Mouse (Mus musculus): ENCODE data around the gene Mast1. TPM values are rescaled to one million over a fixed set of nuclear protein-coding genes. Genes with fewer than 3 reads are reported as not detected.
A peak's percentile ranks its signal among the peaks of the same experiment; 100 is the strongest.
"Not testable (repeated sequence)": the region's sequence is repeated elsewhere in the genome, so short reads cannot be mapped to it uniquely, and the experiment has no call there.

Gene Mast1
- total RNA-seq, 2 experiments from 2014 or later = 0.07 TPM; not detected in 1

- DNase-seq (ENCODE audit: low spot score in 2 of 2) = no peak
Observed at GRCm38 (mm10) chr8:84911854-84912253, 25.3 kb downstream of the Mast1 start.

GRCm38 (mm10) chr8:84910551-84910950 lies 26.6 kb downstream of the Mast1 start:
- DNase-seq (ENCODE audit: low spot score in 2 of 2) = no peak

GRCm38 (mm10) chr8:84909949-84910348 lies 27.2 kb downstream of the Mast1 start:
- DNase-seq (ENCODE audit: low spot score in 2 of 2) = no peak

- DNase-seq (ENCODE audit: low spot score in 2 of 2) = no peak
Observed at GRCm38 (mm10) chr8:84909162-84909767, 27.9 kb downstream of the Mast1 start.

GRCm38 (mm10) chr8:84908421-84909161 lies 28.6 kb downstream of the Mast1 start, which contains the start of gene Dnase2a:
Gene Dnase2a (plus strand): TSS chr8:84908560.
- DNase-seq (ENCODE audit: low spot score in 2 of 2) = peak; percentile 93 to 97

GRCm38 (mm10) chr8:84907979-84908378 lies 29.2 kb downstream of the Mast1 start:
- not testable (repeated sequence) for DNase-seq (ENCODE audit: low spot score in 2 of 2)

- no peak for DNase-seq (ENCODE audit: low spot score in 2 of 2)
Observed at GRCm38 (mm10) chr8:84907493-84907892, 29.7 kb downstream of the Mast1 start.

- no peak for DNase-seq (ENCODE audit: low spot score in 2 of 2)
Observed at GRCm38 (mm10) chr8:84907037-84907436, 30.1 kb downstream of the Mast1 start.

- no peak for DNase-seq (ENCODE audit: low spot score in 2 of 2)
Observed at GRCm38 (mm10) chr8:84904351-84904750, 32.8 kb downstream of the Mast1 start.

- peak; percentile 87 to 93 for DNase-seq (ENCODE audit: low spot score in 2 of 2)
Observed at GRCm38 (mm10) chr8:84902920-84903661, 34.1 kb downstream of the Mast1 start.

- DNase-seq (ENCODE audit: low spot score in 2 of 2) = no peak
Observed at GRCm38 (mm10) chr8:84902367-84902919, 34.7 kb downstream of the Mast1 start.

- DNase-seq (ENCODE audit: low spot score in 2 of 2) = no peak
Observed at GRCm38 (mm10) chr8:84901752-84902151, 35.4 kb downstream of the Mast1 start, which contains the start of gene Klf1. Gene Klf1 (plus strand): TSS chr8:84901928.

- DNase-seq (ENCODE audit: low spot score in 2 of 2) = no peak
Observed at GRCm38 (mm10) chr8:84901071-84901470, 36.1 kb downstream of the Mast1 start.

GRCm38 (mm10) chr8:84895963-84896362 lies 41.2 kb downstream of the Mast1 start:
- no peak for DNase-seq (ENCODE audit: low spot score in 2 of 2)

- peak; percentile 58 to 86 for DNase-seq (ENCODE audit: low spot score in 2 of 2)
Observed at GRCm38 (mm10) chr8:84893709-84894134, 43.4 kb downstream of the Mast1 start, which contains the start of gene Gcdh. Gene Gcdh (minus strand): TSS chr8:84893921.

- DNase-seq (ENCODE audit: low spot score in 2 of 2) = no peak
Observed at GRCm38 (mm10) chr8:84892993-84893708, 44.0 kb downstream of the Mast1 start.

GRCm38 (mm10) chr8:84889141-84889540 lies 48.0 kb downstream of the Mast1 start:
- DNase-seq (ENCODE audit: low spot score in 2 of 2) = no peak

GRCm38 (mm10) chr8:84888280-84888679 lies 48.9 kb downstream of the Mast1 start:
- DNase-seq (ENCODE audit: low spot score in 2 of 2) = no peak

- DNase-seq (ENCODE audit: low spot score in 2 of 2) = no peak
Observed at GRCm38 (mm10) chr8:84884728-84885127, 52.4 kb downstream of the Mast1 start.

- DNase-seq (ENCODE audit: low spot score in 2 of 2) = no peak
Observed at GRCm38 (mm10) chr8:84878915-84879314, 58.2 kb downstream of the Mast1 start.
